Mouse (Mus musculus): Measurements from ENCODE around the gene Tyk2. TPM values are rescaled to one million over a fixed set of nuclear protein-coding genes. Genes with fewer than 3 reads are reported as not detected.
A peak's percentile ranks its signal among the peaks of the same experiment; 100 is the strongest.

The Tyk2 gene
- polyA plus RNA-seq, 1 experiment: 11.4 TPM

GRCm38 (mm10) chr9:21132102-21132775, 1.2 kb upstream of the Tyk2 start:
- Histone ChIP-seq H3K27me3 (ENCODE audit: control insufficient read depth, insufficient read depth, insufficient read length) (no peaks in the 10 kb centered on the region), H3K36me3 (ENCODE audit: control insufficient read depth, insufficient read depth) (peaks cover 4% of the 10 kb centered on the region), H3K4me3 (peak overlapping the region; percentile 78), H3K4me2 (ENCODE audit: low read depth) (no peak overlapping the region), H3ac (ENCODE audit: control insufficient read depth, insufficient read length) (no peak overlapping the region), H3K79me2 (ENCODE audit: control insufficient read depth, insufficient read depth) (no peaks in the 10 kb centered on the region)
- TF ChIP-seq USF1 (IDR thresholded peaks at IDR 0.05; ENCODE audit: low read depth): no peak
- TF ChIP-seq E2F4 (IDR thresholded peaks at IDR 0.05; ENCODE audit: insufficient read depth): no peak
- TF ChIP-seq SRF (IDR thresholded peaks at IDR 0.05; ENCODE audit: control insufficient read depth, insufficient read length, low read depth): no peak
- no peak for TF ChIP-seq REST (IDR thresholded peaks at IDR 0.05; ENCODE audit: insufficient read depth, insufficient read length)
- no peak for TF ChIP-seq MYOD1 (IDR thresholded peaks at IDR 0.05; ENCODE audit: control insufficient read depth in 1 of 3, insufficient read length in 2 of 3, low read depth in 2 of 3)
- no peak for TF ChIP-seq POLR2AphosphoS2 (IDR thresholded peaks at IDR 0.05; ENCODE audit: insufficient read length, low read depth)
- TF ChIP-seq TCF12 (IDR thresholded peaks at IDR 0.05; ENCODE audit: insufficient read depth, poor library complexity, severe bottlenecking): no peak
- TF ChIP-seq MYOG (IDR thresholded peaks at IDR 0.05; ENCODE audit: control insufficient read depth in 1 of 3, insufficient read depth in 1 of 3, insufficient read length in 2 of 3, low read depth in 2 of 3): no peak
- no peak for TF ChIP-seq CEBPB (IDR thresholded peaks at IDR 0.05; ENCODE audit: insufficient read depth, poor library complexity, severe bottlenecking)
- no peak for TF ChIP-seq POLR2A (IDR thresholded peaks at IDR 0.05; ENCODE audit: insufficient read length, low read depth)
- no peak for TF ChIP-seq MAX (IDR thresholded peaks at IDR 0.05; ENCODE audit: low read depth)
- no peak for TF ChIP-seq TCF3 (IDR thresholded peaks at IDR 0.05; ENCODE audit: insufficient read length, low read depth)

GRCm38 (mm10) chr9:21126259-21126627, 4.8 kb downstream of the Tyk2 start:
- no peak overlapping the region for H3ac ChIP-seq (ENCODE audit: control insufficient read depth, insufficient read length)
- no peaks in the 10 kb centered on the region for H3K79me2 ChIP-seq (ENCODE audit: control insufficient read depth, insufficient read depth)
- H3K4me2 ChIP-seq (ENCODE audit: low read depth): peak overlapping the region; percentile 14
- H3K27me3 ChIP-seq (ENCODE audit: control insufficient read depth, insufficient read depth, insufficient read length): no peaks in the 10 kb centered on the region
- TF ChIP-seq USF1 (IDR thresholded peaks at IDR 0.05; ENCODE audit: low read depth): no peak
- TF ChIP-seq E2F4 (IDR thresholded peaks at IDR 0.05; ENCODE audit: insufficient read depth): no peak
- no peak for TF ChIP-seq SRF (IDR thresholded peaks at IDR 0.05; ENCODE audit: control insufficient read depth, insufficient read length, low read depth)
- peak; percentile 6 to 86 (median 66) for TF ChIP-seq MYOG (IDR thresholded peaks at IDR 0.05; ENCODE audit: control insufficient read depth in 1 of 3, insufficient read depth in 1 of 3, insufficient read length in 2 of 3, low read depth in 2 of 3)
- peak; percentile 72 to 93 (median 79) for TF ChIP-seq MYOD1 (IDR thresholded peaks at IDR 0.05; ENCODE audit: control insufficient read depth in 1 of 3, insufficient read length in 2 of 3, low read depth in 2 of 3)
- no peak for TF ChIP-seq POLR2A (IDR thresholded peaks at IDR 0.05; ENCODE audit: insufficient read length, low read depth)
- TF ChIP-seq TCF3 (IDR thresholded peaks at IDR 0.05; ENCODE audit: insufficient read length, low read depth): peak; percentile 27
- peak; percentile 22 for TF ChIP-seq TCF12 (IDR thresholded peaks at IDR 0.05; ENCODE audit: insufficient read depth, poor library complexity, severe bottlenecking)
- no peak overlapping the region for H3K4me3 ChIP-seq
- peaks cover 10% of the 10 kb centered on the region for H3K36me3 ChIP-seq (ENCODE audit: control insufficient read depth, insufficient read depth)

- H3ac ChIP-seq (ENCODE audit: control insufficient read depth, insufficient read length): no peak overlapping the region
- no peaks in the 10 kb centered on the region for H3K27me3 ChIP-seq (ENCODE audit: control insufficient read depth, insufficient read depth, insufficient read length)
- no peak overlapping the region for H3K4me2 ChIP-seq (ENCODE audit: low read depth)
- peaks cover 10% of the 10 kb centered on the region for H3K36me3 ChIP-seq (ENCODE audit: control insufficient read depth, insufficient read depth)
- H3K79me2 ChIP-seq (ENCODE audit: control insufficient read depth, insufficient read depth): no peaks in the 10 kb centered on the region
- no peak for TF ChIP-seq E2F4 (IDR thresholded peaks at IDR 0.05; ENCODE audit: insufficient read depth)
- no peak for TF ChIP-seq MAX (IDR thresholded peaks at IDR 0.05; ENCODE audit: low read depth)
- no peak for TF ChIP-seq USF1 (IDR thresholded peaks at IDR 0.05; ENCODE audit: low read depth)
- TF ChIP-seq REST (IDR thresholded peaks at IDR 0.05; ENCODE audit: insufficient read depth, insufficient read length): no peak
- TF ChIP-seq TCF3 (IDR thresholded peaks at IDR 0.05; ENCODE audit: insufficient read length, low read depth): no peak
- no peak for TF ChIP-seq MYOG (IDR thresholded peaks at IDR 0.05; ENCODE audit: control insufficient read depth in 1 of 3, insufficient read depth in 1 of 3, insufficient read length in 2 of 3, low read depth in 2 of 3)
- TF ChIP-seq MYOD1 (IDR thresholded peaks at IDR 0.05; ENCODE audit: control insufficient read depth in 1 of 3, insufficient read length in 2 of 3, low read depth in 2 of 3): no peak
- TF ChIP-seq POLR2A (IDR thresholded peaks at IDR 0.05; ENCODE audit: insufficient read length, low read depth): no peak
- TF ChIP-seq CEBPB (IDR thresholded peaks at IDR 0.05; ENCODE audit: insufficient read depth, poor library complexity, severe bottlenecking): no peak
- TF ChIP-seq TCF12 (IDR thresholded peaks at IDR 0.05; ENCODE audit: insufficient read depth, poor library complexity, severe bottlenecking): no peak
- no peak for TF ChIP-seq SRF (IDR thresholded peaks at IDR 0.05; ENCODE audit: control insufficient read depth, insufficient read length, low read depth)
- no peak for TF ChIP-seq POLR2AphosphoS2 (IDR thresholded peaks at IDR 0.05; ENCODE audit: insufficient read length, low read depth)
- H3K4me3 ChIP-seq: no peak overlapping the region
These were observed 5.4 kb downstream of the Tyk2 start for GRCm38 (mm10) chr9:21125502-21126258.

GRCm38 (mm10) chr9:21124837-21125236, 6.2 kb downstream of the Tyk2 start:
- H3K4me2 ChIP-seq (ENCODE audit: low read depth): no peak overlapping the region
- no peak overlapping the region for H3ac ChIP-seq (ENCODE audit: control insufficient read depth, insufficient read length)
- TF ChIP-seq POLR2A (IDR thresholded peaks at IDR 0.05; ENCODE audit: insufficient read length, low read depth): no peak
- TF ChIP-seq TCF12 (IDR thresholded peaks at IDR 0.05; ENCODE audit: insufficient read depth, poor library complexity, severe bottlenecking): no peak
- no peak for TF ChIP-seq MAX (IDR thresholded peaks at IDR 0.05; ENCODE audit: low read depth)
- no peak for TF ChIP-seq USF1 (IDR thresholded peaks at IDR 0.05; ENCODE audit: low read depth)
- TF ChIP-seq TCF3 (IDR thresholded peaks at IDR 0.05; ENCODE audit: insufficient read length, low read depth): no peak
- TF ChIP-seq E2F4 (IDR thresholded peaks at IDR 0.05; ENCODE audit: insufficient read depth): no peak
- TF ChIP-seq SRF (IDR thresholded peaks at IDR 0.05; ENCODE audit: control insufficient read depth, insufficient read length, low read depth): no peak
- no peak for TF ChIP-seq POLR2AphosphoS2 (IDR thresholded peaks at IDR 0.05; ENCODE audit: insufficient read length, low read depth)
- TF ChIP-seq MYOD1 (IDR thresholded peaks at IDR 0.05; ENCODE audit: control insufficient read depth in 1 of 3, insufficient read length in 2 of 3, low read depth in 2 of 3): no peak
- no peak for TF ChIP-seq REST (IDR thresholded peaks at IDR 0.05; ENCODE audit: insufficient read depth, insufficient read length)
- no peak for TF ChIP-seq MYOG (IDR thresholded peaks at IDR 0.05; ENCODE audit: control insufficient read depth in 1 of 3, insufficient read depth in 1 of 3, insufficient read length in 2 of 3, low read depth in 2 of 3)
- TF ChIP-seq CEBPB (IDR thresholded peaks at IDR 0.05; ENCODE audit: insufficient read depth, poor library complexity, severe bottlenecking): no peak
- H3K4me3 ChIP-seq: no peak overlapping the region
- H3K79me2 ChIP-seq (ENCODE audit: control insufficient read depth, insufficient read depth): no peaks in the 10 kb centered on the region
- H3K36me3 ChIP-seq (ENCODE audit: control insufficient read depth, insufficient read depth): peaks cover 10% of the 10 kb centered on the region
- no peaks in the 10 kb centered on the region for H3K27me3 ChIP-seq (ENCODE audit: control insufficient read depth, insufficient read depth, insufficient read length)

Data from myocyte (in vitro differentiated cells).